Mouse (Mus musculus): ENCODE measurements at regions not wholly inside any gene's neighbourhood (a gene's known extent, or its start where the extent isn't known, plus 50 kb on each side); places are given as distances from the start of the nearest gene placed in this dataset.

- Histone ChIP-seq H3K27ac (ENCODE audit: low read depth, low read length) (no peak overlapping the region), H3K9me3 (ENCODE audit: control insufficient read depth, low read length) (no peaks in the 10 kb centered on the region), H3K4me2 (no peak overlapping the region), H3K9ac (ENCODE audit: low read length) (no peak overlapping the region), H3K27me3 (ENCODE audit: control insufficient read depth, insufficient read depth, low read length) (no peaks in the 10 kb centered on the region), H3K36me3 (ENCODE audit: control insufficient read depth, insufficient read depth, low read length) (no peaks in the 10 kb centered on the region), H3K4me3 (ENCODE audit: low read depth, low read length) (no peak overlapping the region), H3K4me1 (ENCODE audit: control insufficient read depth, insufficient read depth, low read length) (no peaks in the 10 kb centered on the region)
- DNase-seq (ENCODE audit: low spot score, missing footprints) (no peak), ATAC-seq (ENCODE audit: low FRiP score) (no peak)
- 86% methylated on average over 18 of the region's 18 CpGs for WGBS
Observed at GRCm38 (mm10) chr5:97167401-97168249, 56.2 kb upstream of the Paqr3 start.

GRCm38 (mm10) chr5:97166128-97166883, 54.9 kb upstream of the Paqr3 start:
- no peak for ATAC-seq (ENCODE audit: low FRiP score)
- no peaks in the 10 kb centered on the region for H3K27me3 ChIP-seq (ENCODE audit: control insufficient read depth, insufficient read depth, low read length)
- H3K4me3 ChIP-seq (ENCODE audit: low read depth, low read length): no peak overlapping the region
- 77% methylated on average over 4 of the region's 4 CpGs for WGBS
- H3K9me3 ChIP-seq (ENCODE audit: control insufficient read depth, low read length): no peaks in the 10 kb centered on the region
- H3K36me3 ChIP-seq (ENCODE audit: control insufficient read depth, insufficient read depth, low read length): no peaks in the 10 kb centered on the region
- no peaks in the 10 kb centered on the region for H3K4me1 ChIP-seq (ENCODE audit: control insufficient read depth, insufficient read depth, low read length)
- no peak overlapping the region for H3K9ac ChIP-seq (ENCODE audit: low read length)
- H3K27ac ChIP-seq (ENCODE audit: low read depth, low read length): no peak overlapping the region
- DNase-seq (ENCODE audit: low spot score, missing footprints): no peak
- H3K4me2 ChIP-seq: no peak overlapping the region
